Mouse (Mus musculus) forebrain, embryonic 12.5 days (tissue): ENCODE measurements around the gene Vmn1r20. TPM values are rescaled to one million over a fixed set of nuclear protein-coding genes. Genes with fewer than 3 reads are reported as not detected.
"Not testable (repeated sequence)": the region's sequence is repeated elsewhere in the genome, so short reads cannot be mapped to it uniquely, and the experiment has no call there.

Experiments
- ATAC-seq: fragments of 200-750 bp; cut with Nextera tagmentation; 2 replicates; pipeline ENCODE4 v1.8.0; 2017; ENCODE audit warnings: moderate TSS enrichment; ENCODE audit not compliant: low FRiP score
- H3K27ac ChIP-seq: fragments of 300-500 bp; sonication (generic); 2 replicates; pipeline ENCODE4 v1.5.1; 2016; ENCODE audit warnings: mild to moderate bottlenecking
- H3K27me3 ChIP-seq: fragments of 300-500 bp; sonication (generic); 2 replicates; pipeline ENCODE4 v1.6.1; 2016; ENCODE audit warnings: mild to moderate bottlenecking
- H3K36me3 ChIP-seq: fragments of 300-500 bp; sonication (generic); replicated peaks from 2 replicates; pipeline ENCODE4 v1.6.1; 2016; ENCODE audit warnings: mild to moderate bottlenecking
- H3K4me1 ChIP-seq: fragments of 300-500 bp; sonication (generic); 2 replicates; pipeline ENCODE4 v1.6.1; 2016
- H3K4me2 ChIP-seq: fragments of 300-500 bp; sonication (generic); 2 replicates; pipeline ENCODE4 v1.6.1; 2016; ENCODE audit warnings: mild to moderate bottlenecking, moderate library complexity
- H3K4me3 ChIP-seq: fragments of 300-500 bp; sonication (generic); replicated peaks from 2 replicates; pipeline ENCODE4 v1.5.1; 2016; ENCODE audit warnings: mild to moderate bottlenecking
- H3K9ac ChIP-seq: fragments of 300-500 bp; sonication (generic); 2 replicates; pipeline ENCODE4 v1.6.1; 2016; ENCODE audit warnings: mild to moderate bottlenecking
- H3K9me3 ChIP-seq: fragments of 300-500 bp; sonication (generic); 2 replicates; pipeline ENCODE4 v1.6.1; 2016
- WGBS: fragments of 180-500 bp; shearing (Covaris S2); methylation state at CpG from one replicate; pipeline ENCODE4 v1.1.7; 2016; 5-methylcytosine and 5-hydroxymethylcytosine counted together
- polyA plus RNA-seq: library from polyadenylated mRNA; unstranded; fragments of >200 nt; fragmentation: Nextera tagmentation; extraction: Ambion mirVana; gene quantifications from 2 replicates; pipeline ENCODE4 v1.2.1, GENCODE M21; 2016

The Vmn1r20 gene
- not detected in 2 replicates for polyA plus RNA-seq

DNA sequence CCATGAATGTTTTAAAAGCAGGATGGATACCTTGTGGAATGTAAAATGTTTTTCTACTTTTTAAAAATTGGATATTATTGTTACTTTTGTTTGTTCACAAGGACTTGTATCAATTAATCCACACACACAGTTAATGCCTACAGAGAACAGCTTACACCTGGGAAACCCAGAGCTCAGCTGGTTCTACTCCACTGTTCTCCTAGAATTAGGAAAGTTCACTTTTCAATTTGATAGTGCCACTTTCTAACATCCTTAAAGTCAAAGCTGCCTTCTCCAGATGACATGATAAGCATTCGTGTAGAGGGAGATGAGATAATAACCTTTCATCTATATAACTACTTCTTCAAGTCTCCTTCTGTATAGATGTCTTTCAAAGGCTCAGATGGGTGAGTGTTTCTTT, at the start of gene Vmn1r20:
Gene Vmn1r20, plus strand, starts transcription at position 301 of the 400 bp plus-strand sequence.
- Histone ChIP-seq H3K4me3 (no peak within 1 kb of the TSS), H3K9ac (no peak within 1 kb of the TSS), H3K27me3 (no peaks in the 10 kb centered on the region), H3K4me2 (no peak within 1 kb of the TSS), H3K4me1 (no peaks in the 10 kb centered on the region), H3K9me3 (no peaks in the 10 kb centered on the region), H3K36me3 (no peaks in the 10 kb centered on the region), H3K27ac (no peak within 1 kb of the TSS)
- ATAC-seq = no peak
- 75% methylated on average over 1 of the region's 1 CpGs for whole genome bisulfite sequencing

DNA sequence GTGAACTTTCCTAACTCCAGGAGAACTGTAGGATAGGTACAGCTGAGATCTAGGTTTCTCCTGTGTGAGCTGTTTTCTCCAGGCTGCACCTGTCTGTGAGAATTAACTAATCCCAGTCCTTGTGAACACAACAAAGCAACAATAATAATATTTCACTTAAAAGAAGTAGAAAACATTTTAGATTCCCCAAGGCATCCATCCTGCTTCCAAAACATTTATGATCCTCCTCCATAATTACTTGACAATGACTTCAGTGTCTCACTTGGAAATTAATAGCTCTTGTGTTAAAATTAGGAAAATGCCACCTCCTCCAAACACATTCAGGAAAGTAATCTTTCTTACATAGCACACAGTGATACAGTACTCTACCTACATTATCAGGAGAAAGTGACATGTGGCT, 33.0 kb upstream of the Vmn1r20 start, which contains the start of gene Vmn1r18:
Gene Vmn1r18, minus strand, starts transcription at position 101 of the 400 bp plus-strand sequence.
- Histone ChIP-seq H3K27me3 (no peaks in the 10 kb centered on the region), H3K4me3 (no peak within 1 kb of the TSS), H3K36me3 (no peaks in the 10 kb centered on the region), H3K4me1 (no peaks in the 10 kb centered on the region), H3K4me2 (no peak within 1 kb of the TSS), H3K27ac (no peak within 1 kb of the TSS), H3K9ac (no peak within 1 kb of the TSS), H3K9me3 (no peaks in the 10 kb centered on the region)
- ATAC-seq = no peak

DNA sequence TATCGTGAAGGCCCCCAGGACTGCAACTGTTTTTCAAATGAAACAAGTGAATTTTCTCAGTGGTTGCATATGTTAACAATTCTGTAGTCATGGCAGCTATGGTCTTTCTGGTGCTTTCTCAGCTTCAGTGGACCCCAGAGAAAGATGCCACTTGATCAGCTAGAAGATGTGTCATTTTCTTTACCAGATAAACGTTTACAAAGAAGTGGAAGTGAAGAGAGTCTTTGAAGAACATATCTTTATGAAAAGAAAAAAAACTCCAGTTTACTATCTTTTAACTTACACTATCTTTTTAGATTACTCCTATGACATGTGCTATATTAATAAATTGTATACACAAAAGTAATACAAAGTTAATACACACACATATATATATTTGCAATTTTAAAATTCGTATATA, 25.2 kb upstream of the Vmn1r20 start, which contains the start of gene Vmn1r19:
Gene Vmn1r19, plus strand, starts transcription at position 301 of the 400 bp plus-strand sequence.
- H3K4me1 ChIP-seq, ATAC-seq, H3K27me3 ChIP-seq, H3K9me3 ChIP-seq, H3K9ac ChIP-seq, H3K4me3 ChIP-seq, H3K27ac ChIP-seq, H3K4me2 ChIP-seq, H3K36me3 ChIP-seq: not testable (repeated sequence)
- WGBS = 80% methylated on average over 3 of the region's 3 CpGs

DNA sequence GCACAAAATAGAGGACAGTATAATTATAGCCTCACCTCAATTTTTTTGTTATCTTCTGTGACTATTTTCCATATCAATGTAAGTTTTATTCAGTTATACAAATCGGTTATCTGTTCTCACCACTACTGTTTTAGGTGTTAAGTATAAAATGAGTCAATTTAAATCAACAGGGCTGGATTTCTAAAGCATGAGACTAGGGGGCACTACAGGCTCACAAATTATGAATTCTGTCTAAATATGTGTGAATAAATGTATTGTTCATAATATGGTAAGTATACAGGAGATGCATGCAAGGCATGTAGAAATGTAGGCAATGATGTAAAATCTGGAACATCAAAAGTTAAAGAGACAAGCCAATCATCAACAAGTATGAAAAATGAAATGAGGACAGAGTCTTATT, 2.5 kb downstream of the Vmn1r20 start:
- H3K4me3 ChIP-seq = no peak overlapping the region
- H3K27ac ChIP-seq = no peak overlapping the region
- ATAC-seq = no peak
- H3K27me3 ChIP-seq = no peaks in the 10 kb centered on the region
- no peaks in the 10 kb centered on the region for H3K36me3 ChIP-seq
- WGBS = 96% methylated on average over 1 of the region's 1 CpGs
- no peak overlapping the region for H3K4me2 ChIP-seq
- no peaks in the 10 kb centered on the region for H3K9me3 ChIP-seq
- H3K9ac ChIP-seq = no peak overlapping the region
- no peaks in the 10 kb centered on the region for H3K4me1 ChIP-seq

DNA sequence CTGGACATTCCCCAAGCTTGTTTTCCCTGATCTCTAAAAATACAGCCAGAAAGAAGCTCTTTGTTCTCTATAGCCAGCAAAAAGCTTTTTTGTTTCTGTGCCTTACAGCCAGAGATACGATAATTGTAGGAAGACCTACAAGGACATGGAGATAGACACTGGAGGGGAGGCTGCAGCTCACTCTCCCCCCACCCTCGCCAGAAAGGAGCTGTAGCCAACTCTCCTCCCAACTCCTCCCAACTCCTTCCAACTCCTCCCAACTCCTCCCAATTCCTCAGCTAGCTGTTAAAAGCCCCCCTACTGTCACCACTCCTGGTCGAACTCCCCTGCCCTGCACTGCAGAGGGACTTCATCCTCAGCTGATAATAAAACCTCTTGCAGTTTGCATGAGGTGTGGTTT, 39.4 kb downstream of the Vmn1r20 start:
- 29% methylated on average over 3 of the region's 3 CpGs for WGBS

More for the DNA sequence above, 39.4 kb downstream of the Vmn1r20 start:
- H3K4me1 ChIP-seq, H3K4me2 ChIP-seq, H3K4me3 ChIP-seq, H3K36me3 ChIP-seq, H3K27me3 ChIP-seq, H3K9me3 ChIP-seq, H3K9ac ChIP-seq, ATAC-seq, H3K27ac ChIP-seq: not testable (repeated sequence)

Other genes starting within 250 kb of the Vmn1r20 start
- gene Vmn1r13, start 225.6 kb upstream of the Vmn1r20 start, polyA plus RNA-seq = not detected in 2 replicates
- gene Vmn1r14, start 197.2 kb upstream of the Vmn1r20 start, polyA plus RNA-seq = not detected in 2 replicates
- not detected in 2 replicates for gene Vmn1r15, start 171.0 kb upstream of the Vmn1r20 start, polyA plus RNA-seq
- gene Vmn1r16, start 99.4 kb upstream of the Vmn1r20 start, polyA plus RNA-seq = not detected in 2 replicates
- gene Vmn1r17, start 65.2 kb upstream of the Vmn1r20 start, polyA plus RNA-seq = not detected in 2 replicates
- not detected in 2 replicates for gene Vmn1r18, start 33.1 kb upstream of the Vmn1r20 start, polyA plus RNA-seq
- not detected in 2 replicates for gene Vmn1r19, start 25.1 kb upstream of the Vmn1r20 start, polyA plus RNA-seq
- 6.9 TPM in 2 replicates for gene Ppm1k, start 106.5 kb downstream of the Vmn1r20 start, polyA plus RNA-seq
- gene Herc6, start 152.1 kb downstream of the Vmn1r20 start, polyA plus RNA-seq = 2.5 and 2.8 TPM in 2 replicates